Mouse (Mus musculus) kidney, adult 2 months (tissue): ENCODE measurements at regions not wholly inside any gene's neighbourhood (a gene's known extent, or its start where the extent isn't known, plus 50 kb on each side); places are given as distances from the start of the nearest gene placed in this dataset.

ENCODE experiments used
- DNase-seq: peaks from one replicate; pipeline ENCODE4 v3.0.0; 2021
- H3K27ac ChIP-seq: fragments of 200-500 bp; 2 replicates; pipeline ENCODE4 v1.5.1; 2012; ENCODE audit warnings: low read depth, low read length, control low read depth, inconsistent platforms; ENCODE audit not compliant: insufficient read depth
- H3K27me3 ChIP-seq: fragments of 200-500 bp; replicated peaks from 2 replicates; pipeline ENCODE4 v1.6.1; 2012; ENCODE audit warnings: mild to moderate bottlenecking, moderate library complexity, low read length, inconsistent platforms; ENCODE audit not compliant: control insufficient read depth, insufficient read depth
- H3K36me3 ChIP-seq: fragments of 200-500 bp; 2 replicates; pipeline ENCODE4 v1.6.1; 2012; ENCODE audit warnings: mild to moderate bottlenecking, moderate library complexity, low read length, inconsistent platforms; ENCODE audit not compliant: control insufficient read depth, insufficient read depth
- H3K4me1 ChIP-seq: fragments of 200-500 bp; 2 replicates; pipeline ENCODE4 v1.6.1; 2011; ENCODE audit warnings: low read length; ENCODE audit not compliant: control insufficient read depth, insufficient read depth
- H3K4me3 ChIP-seq: fragments of 200-500 bp; 2 replicates; pipeline ENCODE4 v1.5.1; 2011; ENCODE audit warnings: mild to moderate bottlenecking, low read depth, low read length, control low read depth; ENCODE audit not compliant: insufficient read depth
- CTCF ChIP-seq: fragments of 200-500 bp; conservative IDR thresholded peaks from 2 replicates; pipeline ENCODE4 v1.5.1; 2011; ENCODE audit warnings: low read depth, mild to moderate bottlenecking, control low read depth, low read length, moderate library complexity, mixed read lengths; ENCODE audit not compliant: insufficient read depth, insufficient read length
- POLR2A ChIP-seq: fragments of 200-500 bp; IDR thresholded peaks from one replicate; pipeline ENCODE4 v1.6.1; 2011; ENCODE audit warnings: low read depth, low read length, control low read depth
- WGBS: fragments of 180-500 bp; shearing (Covaris S2); methylation state at CpG from one replicate; pipeline ENCODE4 v1.1.7; 2018; 5-methylcytosine and 5-hydroxymethylcytosine counted together

DNA sequence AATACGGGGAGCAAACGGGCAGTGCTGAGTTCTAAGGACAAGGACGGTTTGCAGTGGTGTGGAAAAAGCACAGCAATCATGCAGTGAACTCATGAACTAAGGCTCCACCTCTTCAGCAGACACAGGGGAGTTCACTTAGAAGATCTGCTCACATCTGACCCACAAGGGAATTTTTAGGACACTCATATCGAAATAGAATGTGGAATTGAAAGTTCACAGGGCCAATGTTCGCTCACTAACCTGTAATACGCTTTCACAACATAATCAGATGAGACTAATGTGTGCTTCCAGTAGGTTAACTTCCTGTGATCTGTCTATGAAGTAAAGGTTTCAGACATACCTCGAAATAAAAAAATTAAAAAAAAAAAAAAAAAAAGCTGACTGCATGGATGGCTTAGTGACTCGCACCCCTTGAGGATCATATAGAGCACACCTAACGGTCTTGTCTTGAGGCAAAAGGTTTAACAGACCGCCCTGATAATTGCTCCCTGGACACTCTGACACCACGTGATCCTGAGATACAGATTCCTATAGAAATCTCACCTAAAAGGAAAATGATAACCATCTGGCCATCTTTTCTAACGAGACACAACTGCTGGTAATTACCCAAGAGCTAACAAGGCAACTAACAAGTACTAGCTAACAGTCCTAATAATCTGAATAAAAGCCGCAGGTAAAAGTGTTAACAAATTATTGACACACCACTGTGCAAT, 187.0 kb upstream of the Smim15 start:
- H3K4me3 ChIP-seq: no peak overlapping the region
- H3K36me3 ChIP-seq: no peaks in the 10 kb centered on the region
- peaks cover 14% of the 10 kb centered on the region; the same call in 1 of the 2 replicates for H3K4me1 ChIP-seq
- WGBS: 65% methylated on average over 13 of the region's 13 CpGs
- H3K27me3 ChIP-seq: no peaks in the 10 kb centered on the region
- no peak for DNase-seq
- TF ChIP-seq CTCF: no peak
- no peak for TF ChIP-seq POLR2A
- no peak overlapping the region for H3K27ac ChIP-seq

- TF ChIP-seq CTCF (no peak; the same call in 1 of the 2 replicates), POLR2A (no peak)
- no peak overlapping the region for H3K27ac ChIP-seq
- no peak for DNase-seq
- 67% methylated on average over 8 of the region's 8 CpGs for WGBS
- H3K36me3 ChIP-seq: no peaks in the 10 kb centered on the region
- H3K27me3 ChIP-seq: no peaks in the 10 kb centered on the region
- peaks cover 39% of the 10 kb centered on the region for H3K4me1 ChIP-seq
- no peak overlapping the region for H3K4me3 ChIP-seq
Observed at GRCm38 (mm10) chr13:107850907-107851560, 193.2 kb upstream of the Smim15 start.

DNA sequence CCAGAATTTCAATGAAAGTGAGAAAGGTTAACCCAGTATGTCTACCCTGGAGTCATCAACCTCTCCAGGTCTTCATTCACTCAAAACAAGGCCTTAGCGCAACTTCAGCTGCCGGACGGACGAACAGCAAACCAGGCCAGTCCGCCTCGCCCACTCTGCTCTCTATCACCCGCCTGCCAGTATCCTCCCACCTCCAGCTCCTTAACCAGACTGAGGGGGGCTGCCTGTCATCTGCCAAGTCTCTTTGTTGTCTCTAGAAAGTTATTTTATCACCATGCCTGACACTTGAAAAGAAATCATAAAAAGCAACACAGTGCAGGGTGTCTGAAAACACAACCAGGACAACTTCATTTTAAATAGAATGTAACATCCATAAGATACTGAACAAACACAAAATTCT, 195.4 kb upstream of the Smim15 start:
- Histone ChIP-seq H3K4me3 (no peak overlapping the region), H3K36me3 (no peaks in the 10 kb centered on the region), H3K27me3 (no peaks in the 10 kb centered on the region), H3K27ac (no peak overlapping the region), H3K4me1 (peaks cover 55% of the 10 kb centered on the region)
- 76% methylated on average over 7 of the region's 7 CpGs for WGBS
- no peak for DNase-seq
- TF ChIP-seq CTCF (no peak), POLR2A (no peak)

DNA sequence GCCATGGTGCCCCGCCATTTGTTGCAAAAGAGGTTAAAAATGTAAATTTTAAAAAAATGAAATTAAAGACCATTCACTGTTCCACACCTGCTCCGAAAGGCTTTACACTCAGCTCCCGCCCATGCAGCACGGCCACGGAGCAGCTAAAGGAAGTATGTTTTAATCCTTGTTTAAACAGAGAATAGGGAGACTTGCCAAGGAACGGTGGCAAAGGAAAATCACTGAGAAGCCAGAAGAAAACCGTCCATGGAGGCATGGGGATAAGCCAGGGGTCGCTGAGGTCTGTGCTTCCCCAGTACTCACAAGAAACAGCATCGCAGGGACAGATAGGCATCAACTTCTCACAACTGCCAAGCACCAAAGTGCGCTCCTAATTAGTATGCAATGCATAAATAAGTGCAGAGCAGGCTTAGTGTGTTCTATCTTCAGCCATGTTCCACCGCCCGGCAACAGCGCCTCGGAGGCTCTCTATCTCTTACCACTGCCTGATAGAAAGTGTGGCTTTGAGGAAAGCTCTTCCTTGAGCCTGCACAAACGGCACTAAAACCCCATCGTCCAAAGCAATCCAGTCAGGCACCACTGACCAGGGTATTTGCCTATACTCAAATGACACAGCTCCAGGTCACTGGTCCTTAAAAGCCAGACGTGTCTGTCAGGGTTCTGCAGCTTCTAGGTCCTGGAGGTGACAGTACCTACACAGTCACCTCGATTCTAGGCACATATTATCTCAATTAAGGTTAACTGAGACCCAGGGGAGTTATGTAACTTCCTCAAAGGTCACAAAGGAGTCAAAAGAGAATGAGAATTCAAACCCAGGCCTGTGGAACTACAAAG, 196.8 kb upstream of the Smim15 start:
- Histone ChIP-seq H3K27me3 (no peaks in the 10 kb centered on the region), H3K27ac (peak overlapping the region; percentile 89), H3K4me1 (peaks cover 63% of the 10 kb centered on the region), H3K4me3 (peak overlapping the region; percentile 31), H3K36me3 (no peaks in the 10 kb centered on the region)
- TF ChIP-seq POLR2A (no peak), CTCF (no peak)
- peak; percentile 61 for DNase-seq
- 11% methylated on average over 18 of the region's 18 CpGs for WGBS

DNA sequence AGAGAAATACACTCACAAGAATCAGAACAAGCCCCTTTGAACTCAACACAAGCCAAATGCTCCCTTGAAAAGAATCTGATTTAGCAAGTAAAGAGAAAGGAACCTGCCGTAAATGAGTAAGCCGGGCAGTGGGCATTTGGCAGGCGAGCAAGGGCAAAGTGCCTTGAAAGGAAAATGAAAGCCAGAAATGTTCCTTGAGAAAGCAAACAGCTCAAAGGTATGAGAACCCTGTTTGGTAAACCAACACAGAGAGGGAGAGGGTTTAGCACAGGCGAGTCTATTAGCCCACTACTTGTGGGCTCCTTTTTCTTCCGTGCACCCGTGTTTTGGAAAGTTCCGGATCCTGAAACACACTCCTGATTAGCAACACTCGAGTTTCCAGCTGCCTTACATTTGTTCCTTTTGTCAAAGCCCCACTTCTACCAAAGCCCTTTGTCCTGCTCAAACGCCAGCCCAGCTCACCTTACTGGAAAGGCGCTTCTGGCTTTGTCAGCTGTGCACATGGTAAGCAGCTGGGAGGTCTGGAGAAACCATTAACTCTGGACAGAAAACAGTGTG, 197.5 kb upstream of the Smim15 start:
- H3K36me3 ChIP-seq: no peaks in the 10 kb centered on the region
- WGBS: 26% methylated on average over 10 of the region's 10 CpGs
- H3K27me3 ChIP-seq: no peaks in the 10 kb centered on the region
- H3K27ac ChIP-seq: peak overlapping the region; percentile 89
- peak; percentile 91 for DNase-seq
- peaks cover 65% of the 10 kb centered on the region for H3K4me1 ChIP-seq
- TF ChIP-seq CTCF (no peak), POLR2A (no peak)
- H3K4me3 ChIP-seq: peak overlapping the region; percentile 31

DNA sequence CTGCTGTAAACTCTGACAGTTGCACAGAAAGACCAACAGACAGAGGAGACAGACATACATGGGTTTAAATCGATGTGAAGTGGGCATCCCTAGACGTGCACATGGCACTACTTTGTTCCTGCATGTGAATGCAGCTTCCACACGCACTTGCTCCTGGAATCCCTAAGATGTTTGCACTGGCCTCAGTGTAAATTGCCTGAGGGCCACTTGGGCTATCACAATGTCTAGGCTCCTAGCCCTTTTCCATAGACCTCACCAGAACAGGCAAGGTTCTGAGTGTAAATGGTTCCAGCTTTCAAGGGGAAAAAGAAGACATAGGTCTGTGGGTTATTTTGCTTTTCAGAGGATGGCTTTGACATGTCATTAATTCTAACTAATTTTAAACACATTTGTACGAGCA, 198.4 kb upstream of the Smim15 start:
- H3K4me1 ChIP-seq: peaks cover 70% of the 10 kb centered on the region
- no peak for TF ChIP-seq CTCF
- no peak for TF ChIP-seq POLR2A
- 45% methylated on average over 4 of the region's 4 CpGs for WGBS
- no peak overlapping the region for H3K4me3 ChIP-seq
- peak overlapping the region; percentile 4; the same call in 1 of the 2 replicates for H3K27ac ChIP-seq
- no peaks in the 10 kb centered on the region for H3K36me3 ChIP-seq
- no peak for DNase-seq
- H3K27me3 ChIP-seq: no peaks in the 10 kb centered on the region

DNA sequence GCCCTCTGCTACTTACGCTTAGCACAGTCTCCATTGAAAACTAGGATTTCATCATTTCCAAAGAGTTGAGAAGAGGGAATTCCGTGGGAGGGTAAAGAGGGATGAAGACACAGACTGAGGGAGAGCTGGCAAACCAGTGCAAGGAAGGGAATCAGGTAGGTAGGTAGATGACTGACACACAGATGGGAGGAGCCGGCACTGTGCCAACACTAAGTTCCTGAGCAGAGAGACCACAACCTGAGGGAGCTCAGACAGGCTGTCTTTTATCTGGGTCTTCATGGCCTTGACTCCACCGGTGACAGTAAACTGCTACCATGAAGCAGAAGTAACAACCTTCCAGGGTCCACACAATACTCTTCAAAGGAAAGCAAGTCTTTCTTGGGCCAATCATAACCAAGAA, 200.2 kb upstream of the Smim15 start:
- H3K27ac ChIP-seq: no peak overlapping the region
- H3K36me3 ChIP-seq: no peaks in the 10 kb centered on the region
- no peak overlapping the region for H3K4me3 ChIP-seq
- WGBS: 74% methylated on average over 4 of the region's 4 CpGs
- H3K27me3 ChIP-seq: no peaks in the 10 kb centered on the region
- no peak for DNase-seq
- no peak for TF ChIP-seq POLR2A
- peaks cover 59% of the 10 kb centered on the region for H3K4me1 ChIP-seq
